33 mouse cellular contexts compared by ENCODE assay signal in the genomic region with DNA sequence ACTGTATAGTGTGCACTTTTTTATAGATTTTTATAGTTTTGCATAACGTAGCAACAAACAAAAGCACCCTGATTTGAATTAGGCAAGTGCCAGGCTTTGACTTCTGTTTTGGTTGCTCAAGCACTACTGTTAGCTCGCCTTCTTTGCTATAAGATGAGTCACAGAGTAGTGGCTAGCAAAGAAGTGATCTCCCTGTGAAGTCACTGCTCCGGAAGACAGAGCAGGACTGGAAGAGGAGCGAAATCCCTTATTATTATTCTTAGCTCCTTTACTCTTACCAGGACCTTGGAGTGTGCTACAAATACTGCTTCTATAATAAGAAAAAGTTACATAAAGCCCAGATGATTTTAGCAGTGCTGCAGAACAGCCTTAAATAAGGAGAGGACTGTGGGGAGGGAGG.
"Had no signal": no experiment of that assay in that cellular context is flagged by ENCODE, and none has a peak within 500 bp of the region (broad histone marks: within the 10 kb centered on the region; RNA-seq: fewer than 3 reads in every experiment).

No protein-coding gene starts in this region.

- H3K9ac ChIP-seq: limb, embryonic 12.5 days; limb, embryonic 13.5 days; limb, embryonic 15.5 days; liver, embryonic 12.5 days; liver, embryonic 13.5 days; liver, embryonic 14.5 days; liver, embryonic 15.5 days; liver, postnatal 0 days; lung, embryonic 14.5 days; lung, embryonic 15.5 days; midbrain, embryonic 12.5 days; midbrain, embryonic 13.5 days; midbrain, embryonic 15.5 days; neural tube, embryonic 12.5 days; neural tube, embryonic 13.5 days had no signal

- H3K4me3 ChIP-seq: limb, embryonic 10.5 days; limb, embryonic 12.5 days; limb, embryonic 13.5 days; limb, embryonic 15.5 days; liver, embryonic 12.5 days; liver, embryonic 13.5 days; liver, embryonic 15.5 days; lung, embryonic 15.5 days; megakaryocyte, embryonic 14.5 days; midbrain, embryonic 10.5 days; midbrain, embryonic 12.5 days; midbrain, embryonic 13.5 days; midbrain, embryonic 15.5 days; myocyte; neural tube, embryonic 12.5 days; neural tube, embryonic 13.5 days had no signal

- H3K9me3 ChIP-seq: limb, embryonic 10.5 days; limb, embryonic 12.5 days; limb, embryonic 13.5 days; limb, embryonic 15.5 days; liver, embryonic 12.5 days; liver, embryonic 13.5 days; liver, embryonic 15.5 days; lung, embryonic 15.5 days; midbrain, embryonic 12.5 days; midbrain, embryonic 13.5 days; midbrain, embryonic 15.5 days; neural tube, embryonic 12.5 days; neural tube, embryonic 13.5 days had no signal

- H3K36me3 ChIP-seq: limb, embryonic 13.5 days; limb, embryonic 15.5 days; liver, embryonic 15.5 days; lung, embryonic 15.5 days; midbrain, embryonic 10.5 days; midbrain, embryonic 12.5 days; midbrain, embryonic 13.5 days; midbrain, embryonic 15.5 days; neural tube, embryonic 12.5 days; neural tube, embryonic 13.5 days had no signal

- H3K27me3 ChIP-seq: limb, embryonic 12.5 days; limb, embryonic 13.5 days; limb, embryonic 15.5 days; liver, embryonic 12.5 days; liver, embryonic 13.5 days; liver, embryonic 15.5 days; lung, embryonic 15.5 days; midbrain, embryonic 12.5 days; midbrain, embryonic 13.5 days; midbrain, embryonic 15.5 days; neural tube, embryonic 12.5 days; neural tube, embryonic 13.5 days had no signal

- DNase-seq: left cerebral cortex, postnatal 4 days; liver; liver, embryonic 13.5 days; liver, postnatal 0 days; lung, adult 18-20 months; lung, adult 2 months; lung, embryonic 14.5 days; lung, postnatal 10 days; lung, postnatal 14 days; lung, postnatal 36 days; lung, postnatal 4 days; midbrain, embryonic 14.5 days had no signal

- H3K4me2 ChIP-seq: limb, embryonic 12.5 days; limb, embryonic 13.5 days; limb, embryonic 15.5 days; liver, embryonic 11.5 days; liver, embryonic 12.5 days; liver, embryonic 13.5 days; liver, embryonic 15.5 days; lung, embryonic 14.5 days; lung, embryonic 15.5 days; midbrain, embryonic 11.5 days; midbrain, embryonic 12.5 days; midbrain, embryonic 13.5 days; midbrain, embryonic 15.5 days; neural tube, embryonic 12.5 days; neural tube, embryonic 13.5 days had no signal

- H3K4me1 ChIP-seq: midbrain, embryonic 12.5 days; neural tube, embryonic 12.5 days had no signal

- H3K27ac ChIP-seq: limb, embryonic 10.5 days; limb, embryonic 12.5 days; limb, embryonic 13.5 days; limb, embryonic 15.5 days; liver, embryonic 12.5 days; liver, embryonic 13.5 days; liver, embryonic 14.5 days; liver, embryonic 15.5 days; lung, embryonic 15.5 days; macrophage; midbrain, embryonic 10.5 days; midbrain, embryonic 12.5 days; midbrain, embryonic 13.5 days; midbrain, embryonic 15.5 days; neural tube, embryonic 12.5 days; neural tube, embryonic 13.5 days had no signal

- ATAC-seq: liver, embryonic 12.5 days; liver, postnatal 0 days; lung, postnatal 0 days; midbrain, embryonic 13.5 days; midbrain, embryonic 15.5 days; midbrain, embryonic 16.5 days had no signal
